Mouse (Mus musculus): ENCODE data around the gene Ly6c2. TPM values are rescaled to one million over a fixed set of nuclear protein-coding genes. Genes with fewer than 3 reads are reported as not detected.
"Not testable (repeated sequence)": the region's sequence is repeated elsewhere in the genome, so short reads cannot be mapped to it uniquely, and the experiment has no call there.

The Ly6c2 gene
- polyA plus RNA-seq, 1 experiment from 2014 or later, result 0.72 TPM

- not testable (repeated sequence) for H3K4me1 ChIP-seq; H3K36me3 ChIP-seq; H3K4me3 ChIP-seq; ATAC-seq (ENCODE audit: extremely low read depth, insufficient number of reproducible peaks, low FRiP score, low TSS enrichment); H3K9me3 ChIP-seq; H3K27me3 ChIP-seq (replicated peaks); H3K9ac ChIP-seq; H3K27ac ChIP-seq (replicated peaks); H3K4me2 ChIP-seq
- 89% methylated on average over 5 of the region's 5 CpGs for whole genome bisulfite sequencing
Observed at GRCm38 (mm10) chr15:75117481-75117880, 5.7 kb upstream of the Ly6c2 start.

GRCm38 (mm10) chr15:75116525-75116924, 4.8 kb upstream of the Ly6c2 start:
- ATAC-seq (ENCODE audit: extremely low read depth, insufficient number of reproducible peaks, low FRiP score, low TSS enrichment), result no peak
- Histone ChIP-seq H3K4me1 (no peaks in the 10 kb centered on the region), H3K9ac (no peak overlapping the region), H3K9me3 (no peaks in the 10 kb centered on the region), H3K36me3 (no peaks in the 10 kb centered on the region), H3K27ac (replicated peaks) (no peak overlapping the region), H3K4me3 (no peak overlapping the region), H3K27me3 (replicated peaks) (no peaks in the 10 kb centered on the region), H3K4me2 (no peak overlapping the region)
- 75% methylated on average over 2 of the region's 2 CpGs for WGBS

- WGBS, result 62% methylated on average over 2 of the region's 5 CpGs
- H3K27me3 ChIP-seq (replicated peaks); H3K9ac ChIP-seq; H3K4me1 ChIP-seq; H3K4me2 ChIP-seq; H3K27ac ChIP-seq (replicated peaks); H3K4me3 ChIP-seq; H3K9me3 ChIP-seq; ATAC-seq (ENCODE audit: extremely low read depth, insufficient number of reproducible peaks, low FRiP score, low TSS enrichment); H3K36me3 ChIP-seq: not testable (repeated sequence)
Observed at GRCm38 (mm10) chr15:75110424-75110823, 1.3 kb downstream of the Ly6c2 start.

- Histone ChIP-seq H3K36me3 (no peaks in the 10 kb centered on the region), H3K27me3 (replicated peaks) (no peaks in the 10 kb centered on the region), H3K4me1 (no peaks in the 10 kb centered on the region), H3K9me3 (no peaks in the 10 kb centered on the region), H3K4me2 (no peak overlapping the region), H3K27ac (replicated peaks) (no peak overlapping the region), H3K4me3 (no peak overlapping the region), H3K9ac (no peak overlapping the region)
- no peak for ATAC-seq (ENCODE audit: extremely low read depth, insufficient number of reproducible peaks, low FRiP score, low TSS enrichment)
- 66% methylated on average over 10 of the region's 10 CpGs for WGBS
Observed at GRCm38 (mm10) chr15:75099261-75099660, 12.5 kb downstream of the Ly6c2 start.

GRCm38 (mm10) chr15:75088041-75088440, 23.7 kb downstream of the Ly6c2 start:
- not testable (repeated sequence) for H3K27me3 ChIP-seq (replicated peaks); H3K9me3 ChIP-seq; H3K27ac ChIP-seq (replicated peaks); H3K9ac ChIP-seq; H3K36me3 ChIP-seq; ATAC-seq (ENCODE audit: extremely low read depth, insufficient number of reproducible peaks, low FRiP score, low TSS enrichment); H3K4me3 ChIP-seq; H3K4me2 ChIP-seq; H3K4me1 ChIP-seq
- WGBS, result 7% methylated on average over 2 of the region's 2 CpGs

GRCm38 (mm10) chr15:75069965-75070364, 41.8 kb downstream of the Ly6c2 start:
- ATAC-seq (ENCODE audit: extremely low read depth, insufficient number of reproducible peaks, low FRiP score, low TSS enrichment), result no peak
- WGBS, result 83% methylated on average over 4 of the region's 4 CpGs

GRCm38 (mm10) chr15:75062030-75062574, 49.7 kb downstream of the Ly6c2 start:
- not testable (repeated sequence) for H3K4me2 ChIP-seq; H3K4me1 ChIP-seq; H3K9ac ChIP-seq; H3K36me3 ChIP-seq; H3K4me3 ChIP-seq; H3K9me3 ChIP-seq; ATAC-seq (ENCODE audit: extremely low read depth, insufficient number of reproducible peaks, low FRiP score, low TSS enrichment); H3K27me3 ChIP-seq (replicated peaks); H3K27ac ChIP-seq (replicated peaks)
- WGBS, result 30% methylated on average over 6 of the region's 6 CpGs

More at GRCm38 (mm10) chr15:75069965-75070364, 41.8 kb downstream of the Ly6c2 start:
- H3K27me3 ChIP-seq (replicated peaks), result no peaks in the 10 kb centered on the region
- no peak overlapping the region for H3K9ac ChIP-seq
- no peak overlapping the region for H3K27ac ChIP-seq (replicated peaks)
- no peaks in the 10 kb centered on the region for H3K4me1 ChIP-seq
- H3K4me3 ChIP-seq, result no peak overlapping the region
- no peaks in the 10 kb centered on the region for H3K9me3 ChIP-seq
- H3K36me3 ChIP-seq, result no peaks in the 10 kb centered on the region
- no peak overlapping the region for H3K4me2 ChIP-seq

GRCm38 (mm10) chr15:75060505-75060904, 51.3 kb downstream of the Ly6c2 start:
- Histone ChIP-seq H3K36me3 (no peaks in the 10 kb centered on the region), H3K4me3 (no peak overlapping the region), H3K9me3 (no peaks in the 10 kb centered on the region), H3K27ac (replicated peaks) (no peak overlapping the region), H3K4me2 (no peak overlapping the region), H3K27me3 (replicated peaks) (no peaks in the 10 kb centered on the region), H3K4me1 (no peaks in the 10 kb centered on the region), H3K9ac (no peak overlapping the region)
- no peak for ATAC-seq (ENCODE audit: extremely low read depth, insufficient number of reproducible peaks, low FRiP score, low TSS enrichment)

Other genes with a start within 250 kb of the Ly6c2 start
- not detected in 2 replicates for gene 2010109I03Rik, start 214.9 kb downstream of the Ly6c2 start, polyA plus RNA-seq (2015; fragmentation: Nextera tagmentation; extraction: Ambion mirVana)
- gene Ly6i, start 128.5 kb downstream of the Ly6c2 start, polyA plus RNA-seq (2015; fragmentation: Nextera tagmentation; extraction: Ambion mirVana), result 0.12 TPM in 1 of 2 replicates, not detected in the other
- 0.88 and 1.3 TPM in 2 replicates for gene Ly6a, start 113.9 kb downstream of the Ly6c2 start, polyA plus RNA-seq (2015; fragmentation: Nextera tagmentation; extraction: Ambion mirVana)
- gene Ly6c1, start 63.1 kb downstream of the Ly6c2 start, polyA plus RNA-seq (2015; fragmentation: Nextera tagmentation; extraction: Ambion mirVana), result 0.43 and 1.7 TPM in 2 replicates
- gene Ly6g, start 43.3 kb upstream of the Ly6c2 start, polyA plus RNA-seq (2015; fragmentation: Nextera tagmentation; extraction: Ambion mirVana), result not detected in 2 replicates
- gene BC025446, start 104.4 kb upstream of the Ly6c2 start, polyA plus RNA-seq (2015; fragmentation: Nextera tagmentation; extraction: Ambion mirVana), result not detected in 2 replicates
- gene Ly6f, start 156.5 kb upstream of the Ly6c2 start, polyA plus RNA-seq (2015; fragmentation: Nextera tagmentation; extraction: Ambion mirVana), result not detected in 2 replicates